Mouse (Mus musculus) forebrain, embryonic 11.5 days (tissue): Measurements from ENCODE around the gene Rbms2. TPM values are rescaled to one million over a fixed set of nuclear protein-coding genes. Genes with fewer than 3 reads are reported as not detected.

Experiments used
- ATAC-seq: fragments of 200-750 bp; cut with Nextera tagmentation; replicated peaks from 2 replicates; pipeline ENCODE4 v1.8.0; 2017; ENCODE audit warnings: moderate TSS enrichment; ENCODE audit not compliant: low FRiP score
- DNase-seq: peaks from one replicate; pipeline ENCODE4 v3.0.0-alpha.2; 2017; ENCODE audit warnings: low spot score
- H3K27ac ChIP-seq: fragments of 300-500 bp; sonication (generic); 2 replicates; pipeline ENCODE4 v1.5.1; 2014; ENCODE audit warnings: low read depth, low read length
- H3K27me3 ChIP-seq: fragments of 300-500 bp; sonication (generic); 2 replicates; pipeline ENCODE4 v1.6.1; 2014; ENCODE audit warnings: mild to moderate bottlenecking, low read length, mixed read lengths; ENCODE audit not compliant: control insufficient read depth, insufficient read depth
- H3K36me3 ChIP-seq: fragments of 300-500 bp; sonication (generic); 2 replicates; pipeline ENCODE4 v1.6.1; 2014; ENCODE audit warnings: mild to moderate bottlenecking, low read length, moderate library complexity, mixed read lengths; ENCODE audit not compliant: control insufficient read depth, insufficient read depth
- H3K4me1 ChIP-seq: fragments of 300-500 bp; sonication (generic); replicated peaks from 2 replicates; pipeline ENCODE4 v1.6.1; 2014; ENCODE audit warnings: low read length, mixed read lengths; ENCODE audit not compliant: control insufficient read depth, insufficient read depth
- H3K4me2 ChIP-seq: fragments of 300-500 bp; sonication (generic); 2 replicates; pipeline ENCODE4 v1.6.1; 2014; ENCODE audit warnings: low read depth, mild to moderate bottlenecking, low read length, moderate library complexity, mixed read lengths; ENCODE audit not compliant: severe bottlenecking
- H3K4me3 ChIP-seq: fragments of 300-500 bp; sonication (generic); 2 replicates; pipeline ENCODE4 v1.5.1; 2014; ENCODE audit warnings: low read depth, low read length
- H3K9ac ChIP-seq: fragments of 300-500 bp; sonication (generic); 2 replicates; pipeline ENCODE4 v1.6.1; 2014; ENCODE audit warnings: low read length
- H3K9me3 ChIP-seq: fragments of 300-500 bp; sonication (generic); 2 replicates; pipeline ENCODE4 v1.6.1; 2016; ENCODE audit warnings: low read length, mixed read lengths; ENCODE audit not compliant: control insufficient read depth
- WGBS: fragments of 180-500 bp; shearing (Covaris S2); extraction: QIAGEN DNeasy Blood & Tissue Kit; methylation state at CpG from one replicate; pipeline ENCODE4 v1.1.7; 2014; 5-methylcytosine and 5-hydroxymethylcytosine counted together
- microRNA counts: library from miRNA; unstranded; fragments of <30 nt; microRNA quantifications from one replicate; lab custom pipeline; 2015
- microRNA-seq: library from miRNA; unstranded; fragments of <30 nt; microRNA quantifications from one replicate; pipeline ENCODE4, GENCODE M21; 2016; ENCODE audit not compliant: insufficient number of aligned reads
- polyA plus RNA-seq: library from polyadenylated mRNA; unstranded; fragments of >200 nt; fragmentation: Nextera tagmentation; extraction: Ambion mirVana; gene quantifications from 2 replicates; pipeline ENCODE4 v1.2.1, GENCODE M21; 2014

The Rbms2 gene
- polyA plus RNA-seq, 1 experiment from 2014 or later = 22.3 TPM

DNA sequence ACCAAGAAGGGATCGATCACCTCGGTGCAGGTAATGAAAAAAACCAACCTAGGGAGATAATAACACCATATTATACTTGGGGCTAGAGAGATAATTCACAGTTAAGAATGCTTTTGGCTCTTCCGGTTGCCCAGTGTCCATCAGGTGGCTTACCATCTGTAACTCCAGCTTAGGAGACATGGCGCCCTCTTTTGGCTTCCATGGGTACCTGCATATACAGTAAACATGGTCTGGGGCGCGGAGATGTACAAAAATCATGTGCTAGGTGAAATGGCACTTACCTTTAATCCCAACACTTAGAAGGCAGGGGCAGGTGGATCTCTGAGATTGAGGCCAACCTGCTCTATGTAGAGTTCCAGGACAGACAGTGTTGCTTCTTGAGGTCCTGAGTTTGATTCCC is 93.7 kb downstream of the Rbms2 start:
- Histone ChIP-seq H3K4me3 (no peak overlapping the region), H3K4me2 (no peak overlapping the region), H3K27ac (no peak overlapping the region), H3K4me1 (peaks cover 9% of the 10 kb centered on the region; the same call in 1 of the 2 replicates), H3K27me3 (no peaks in the 10 kb centered on the region), H3K9me3 (no peaks in the 10 kb centered on the region), H3K36me3 (peaks cover 26% of the 10 kb centered on the region), H3K9ac (no peak overlapping the region)
- 82% methylated on average over 6 of the region's 6 CpGs for WGBS
- DNase-seq (no peak), ATAC-seq (no peak)

DNA sequence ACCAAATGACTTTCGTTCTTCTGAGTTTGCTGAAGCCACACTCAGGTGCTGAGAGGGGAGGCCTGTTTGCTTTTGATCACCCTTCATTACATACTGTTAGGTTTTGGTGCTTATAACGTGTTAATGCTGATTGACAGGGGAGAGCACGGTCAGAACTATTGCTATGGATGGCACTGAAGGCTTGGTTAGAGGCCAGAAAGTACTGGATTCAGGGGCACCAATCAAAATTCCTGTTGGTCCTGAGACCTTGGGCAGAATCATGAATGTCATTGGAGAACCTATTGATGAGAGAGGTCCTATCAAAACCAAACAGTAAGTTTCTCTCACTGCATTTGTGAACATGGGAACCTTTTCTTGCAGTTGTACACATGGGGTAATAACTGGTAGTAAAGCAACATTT is 95.9 kb downstream of the Rbms2 start:
- Histone ChIP-seq H3K4me2 (peak overlapping the region; percentile 68), H3K9me3 (no peaks in the 10 kb centered on the region), H3K27me3 (no peaks in the 10 kb centered on the region), H3K9ac (peak overlapping the region; percentile 98), H3K36me3 (peaks cover 22% of the 10 kb centered on the region), H3K27ac (no peak overlapping the region), H3K4me3 (peak overlapping the region; percentile 97), H3K4me1 (peaks cover 3% of the 10 kb centered on the region; the same call in 1 of the 2 replicates)
- no peak for ATAC-seq
- 13% methylated on average over 3 of the region's 3 CpGs for WGBS
- no peak for DNase-seq

GRCm38 (mm10) chr10:128083688-128084087 is 96.4 kb downstream of the Rbms2 start:
- peak; percentile 53 for DNase-seq
- peak overlapping the region; percentile 98 for H3K9ac ChIP-seq
- peaks cover 18% of the 10 kb centered on the region for H3K36me3 ChIP-seq
- H3K4me3 ChIP-seq = peak overlapping the region; percentile 97
- ATAC-seq = no peak
- no peaks in the 10 kb centered on the region for H3K27me3 ChIP-seq
- peaks cover 3% of the 10 kb centered on the region; the same call in 1 of the 2 replicates for H3K4me1 ChIP-seq
- 2% methylated on average over 22 of the region's 22 CpGs for WGBS
- peak overlapping the region; percentile 68; the same call in 1 of the 2 replicates for H3K27ac ChIP-seq
- no peaks in the 10 kb centered on the region for H3K9me3 ChIP-seq
- peak overlapping the region; percentile 68 for H3K4me2 ChIP-seq

DNA sequence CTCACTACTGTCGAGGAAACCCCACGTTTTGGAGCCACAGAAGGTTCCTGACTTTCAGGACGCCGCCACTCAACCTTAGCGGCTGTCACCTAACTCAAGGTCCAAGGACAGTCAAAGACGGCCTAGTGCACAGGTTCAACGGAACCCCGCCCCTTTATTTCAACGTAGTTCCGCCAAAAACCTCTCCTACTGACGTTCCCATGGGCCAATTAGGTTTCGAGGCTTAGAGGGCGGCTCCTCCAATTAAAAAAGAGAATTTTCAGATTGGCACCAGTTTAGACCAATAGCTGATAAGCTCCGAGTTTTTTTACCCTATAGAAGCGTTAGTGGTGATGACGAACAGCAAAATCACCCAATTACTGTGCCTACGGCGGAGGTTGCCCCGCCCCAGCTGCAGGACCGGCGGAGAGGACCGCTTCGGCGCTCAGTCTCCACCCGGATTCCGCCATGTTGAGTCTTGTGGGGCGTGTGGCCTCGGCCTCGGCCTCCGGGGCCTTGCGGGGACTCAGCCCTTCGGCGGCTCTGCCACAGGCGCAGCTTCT is 97.1 kb downstream of the Rbms2 start, which contains the start of gene Atp5b:
Gene Atp5b (plus strand): TSS at position 394 of the 542 bp plus-strand sequence.
- peak; percentile 99 for ATAC-seq

DNA sequence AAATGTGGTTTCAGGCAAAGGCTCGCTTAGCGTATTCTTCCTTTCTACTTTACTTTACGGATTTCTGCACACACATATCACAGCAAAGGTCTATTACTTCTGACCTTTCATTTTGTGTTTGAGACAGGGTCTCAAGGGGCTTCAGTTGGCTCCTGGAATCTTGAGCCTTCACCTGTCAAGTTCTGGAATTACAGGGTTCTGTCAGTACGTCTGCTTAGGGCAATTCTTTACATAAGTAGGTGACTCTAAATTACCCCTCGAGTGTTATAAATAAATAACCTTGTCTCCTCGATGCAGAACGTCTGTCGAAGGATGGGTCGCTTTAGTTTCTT is 97.7 kb downstream of the Rbms2 start:
- no peak for ATAC-seq

More for the DNA sequence above, 97.1 kb downstream of the Rbms2 start, which contains the start of gene Atp5b:
- Histone ChIP-seq H3K27me3 (no peaks in the 10 kb centered on the region), H3K4me1 (peaks cover 3% of the 10 kb centered on the region; the same call in 1 of the 2 replicates), H3K9me3 (no peaks in the 10 kb centered on the region), H3K36me3 (peaks cover 11% of the 10 kb centered on the region), H3K4me3 (peak within 1 kb of the TSS; percentile 97), H3K27ac (peak within 1 kb of the TSS; percentile 68; the same call in 1 of the 2 replicates), H3K9ac (peak within 1 kb of the TSS; percentile 98), H3K4me2 (peak within 1 kb of the TSS; percentile 73)
- peak; percentile 96 for DNase-seq
- WGBS = under 1% methylated on average over 34 of the region's 34 CpGs

DNA sequence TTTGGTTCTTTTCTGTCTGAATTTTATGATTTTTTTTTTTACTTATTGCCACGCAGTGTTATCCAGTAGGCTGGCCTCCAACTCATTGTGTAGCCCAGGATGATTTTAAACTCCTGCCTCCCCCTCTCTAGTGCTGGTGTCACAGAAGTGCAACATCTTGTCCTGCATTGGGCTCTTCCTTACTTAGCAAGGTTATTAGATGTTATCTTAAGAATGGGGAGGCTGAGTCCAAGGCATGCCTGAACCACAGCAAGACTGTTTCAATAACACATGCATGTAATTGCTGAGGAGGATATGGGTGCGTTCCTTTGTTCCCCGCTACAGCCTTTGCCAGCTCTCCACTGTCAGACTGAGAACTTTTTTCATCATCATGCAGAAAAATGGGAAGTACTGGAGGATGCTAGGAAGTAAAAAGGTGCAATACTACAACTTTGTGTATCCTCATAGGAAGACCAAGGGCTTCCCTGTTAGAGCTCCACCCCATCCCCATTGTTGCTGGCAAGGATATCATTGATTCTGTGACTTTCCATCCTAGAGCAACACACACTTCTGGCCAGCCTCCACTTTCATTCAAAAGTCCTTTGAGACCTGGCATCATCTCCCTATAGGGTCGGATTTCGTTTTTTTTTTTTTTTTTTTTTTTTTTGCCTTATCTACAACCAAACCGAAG is 98.2 kb downstream of the Rbms2 start:
- Histone ChIP-seq H3K27me3 (no peaks in the 10 kb centered on the region), H3K36me3 (peaks cover 11% of the 10 kb centered on the region), H3K4me3 (peak overlapping the region; percentile 97), H3K27ac (no peak overlapping the region), H3K9me3 (no peaks in the 10 kb centered on the region), H3K4me2 (peak overlapping the region; percentile 73), H3K9ac (peak overlapping the region; percentile 67; the same call in 1 of the 2 replicates), H3K4me1 (peaks cover 3% of the 10 kb centered on the region; the same call in 1 of the 2 replicates)
- DNase-seq = no peak
- no peak for ATAC-seq
- WGBS = 73% methylated on average over 6 of the region's 6 CpGs

More for the DNA sequence above, 97.7 kb downstream of the Rbms2 start:
- Histone ChIP-seq H3K9me3 (no peaks in the 10 kb centered on the region), H3K36me3 (peaks cover 11% of the 10 kb centered on the region), H3K27me3 (no peaks in the 10 kb centered on the region), H3K4me3 (peak overlapping the region; percentile 97), H3K4me1 (peaks cover 3% of the 10 kb centered on the region; the same call in 1 of the 2 replicates), H3K4me2 (peak overlapping the region; percentile 73), H3K27ac (no peak overlapping the region), H3K9ac (peak overlapping the region; percentile 67)
- WGBS = 18% methylated on average over 9 of the region's 9 CpGs
- DNase-seq = no peak

MicroRNAs within 50 kb of the gene (microRNA counts, 519-probe panel; counts per million panel counts)
- microRNA mmu-miR-677 (lab: Ali Mortazavi, UCI) = 31.2 counts per million

Small RNA genes within 50 kb of the gene (microRNA-seq; reads per million reads assigned to microRNA genes)
- 24.4 reads per million, percentile 16 among the genes with 10 or more reads in this experiment for gene Mir677

Other genes starting within 250 kb of the Rbms2 start
- gene Hsd17b6, start 172.7 kb downstream of the Rbms2 start, polyA plus RNA-seq = not detected in 2 replicates
- 124 and 127 TPM in 2 replicates for gene Prim1, start 165.1 kb downstream of the Rbms2 start, polyA plus RNA-seq
- gene Naca, start 144.7 kb downstream of the Rbms2 start, polyA plus RNA-seq = 855 and 939 TPM in 2 replicates
- 638 and 692 TPM in 2 replicates for gene Ptges3, start 121.3 kb downstream of the Rbms2 start, polyA plus RNA-seq
- 2,200 and 2,324 TPM in 2 replicates for gene Atp5b, start 97.0 kb downstream of the Rbms2 start, polyA plus RNA-seq
- 20.9 and 21.9 TPM in 2 replicates for gene Baz2a, start 88.7 kb downstream of the Rbms2 start, polyA plus RNA-seq
- 1.3 and 1.7 TPM in 2 replicates for gene Gls2, start 14.2 kb upstream of the Rbms2 start, polyA plus RNA-seq
- 23.1 and 26.7 TPM in 2 replicates for gene Spryd4, start 31.5 kb upstream of the Rbms2 start, polyA plus RNA-seq
- 0.28 and 0.55 TPM in 2 replicates for gene Mip, start 45.5 kb upstream of the Rbms2 start, polyA plus RNA-seq
- gene Timeless, start 51.8 kb upstream of the Rbms2 start, polyA plus RNA-seq = 81.7 and 89.7 TPM in 2 replicates
- 0.77 and 0.89 TPM in 2 replicates for gene Apon, start 73.8 kb upstream of the Rbms2 start, polyA plus RNA-seq
- gene Apof, start 88.4 kb upstream of the Rbms2 start, polyA plus RNA-seq = not detected in 2 replicates
- gene Stat2, start 90.3 kb upstream of the Rbms2 start, polyA plus RNA-seq = 16.1 and 16.4 TPM in 2 replicates
- gene Il23a, start 118.5 kb upstream of the Rbms2 start, polyA plus RNA-seq = not detected in 2 replicates
- 45.2 and 46.1 TPM in 2 replicates for gene Pan2, start 123.0 kb upstream of the Rbms2 start, polyA plus RNA-seq
- 222 and 224 TPM in 2 replicates for gene Cnpy2, start 142.2 kb upstream of the Rbms2 start, polyA plus RNA-seq
- gene Cs, start 157.4 kb upstream of the Rbms2 start, polyA plus RNA-seq = 263 and 278 TPM in 2 replicates
- gene Coq10a, start 188.7 kb upstream of the Rbms2 start, polyA plus RNA-seq = 21.0 and 23.1 TPM in 2 replicates
- gene Ankrd52, start 196.8 kb upstream of the Rbms2 start, polyA plus RNA-seq = 13.3 and 15.4 TPM in 2 replicates
- gene Slc39a5, start 220.9 kb upstream of the Rbms2 start, polyA plus RNA-seq = 0.24 TPM in 1 of 2 replicates, not detected in the other
- gene Nabp2, start 231.2 kb upstream of the Rbms2 start, polyA plus RNA-seq = 151 TPM in 2 replicates
- 41.5 and 47.9 TPM in 2 replicates for gene Rnf41, start 231.4 kb upstream of the Rbms2 start, polyA plus RNA-seq